Mouse (Mus musculus) limb, embryonic 14.5 days (tissue): Measurements from ENCODE around the gene Cmtm4. TPM values are rescaled to one million over a fixed set of nuclear protein-coding genes. Genes with fewer than 3 reads are reported as not detected.
"Not testable (repeated sequence)": the region's sequence is repeated elsewhere in the genome, so short reads cannot be mapped to it uniquely, and the experiment has no call there.

Experiments used
- ATAC-seq: fragments of 200-750 bp; cut with Nextera tagmentation; 2 replicates; pipeline ENCODE4 v1.8.0; 2017; ENCODE audit warnings: low read depth, moderate number of reproducible peaks, moderate TSS enrichment; ENCODE audit not compliant: low FRiP score
- DNase-seq: peaks from one replicate; pipeline ENCODE4 v3.0.0-alpha.2; 2015; ENCODE audit warnings: low spot score
- H3K27ac ChIP-seq: fragments of 300-500 bp; sonication (generic); replicated peaks from 2 replicates; pipeline ENCODE4 v1.5.1; 2014; ENCODE audit warnings: low read depth, mild to moderate bottlenecking, low read length, moderate library complexity, mixed read lengths
- H3K27me3 ChIP-seq: fragments of 300-500 bp; sonication (generic); 2 replicates; pipeline ENCODE4 v1.6.1; 2014; ENCODE audit warnings: low read length, mixed read lengths; ENCODE audit not compliant: control insufficient read depth, insufficient read depth
- H3K36me3 ChIP-seq: fragments of 300-500 bp; sonication (generic); 2 replicates; pipeline ENCODE4 v1.6.1; 2014; ENCODE audit warnings: mild to moderate bottlenecking, low read length, moderate library complexity, mixed read lengths; ENCODE audit not compliant: control insufficient read depth, insufficient read depth
- H3K4me1 ChIP-seq: fragments of 300-500 bp; sonication (generic); 2 replicates; pipeline ENCODE4 v1.6.1; 2014; ENCODE audit warnings: antibody characterized with exemption, low read length, mixed read lengths; ENCODE audit not compliant: control insufficient read depth, insufficient read depth
- H3K4me2 ChIP-seq: fragments of 300-500 bp; sonication (generic); replicated peaks from 2 replicates; pipeline ENCODE4 v1.6.1; 2014; ENCODE audit warnings: low read depth, mild to moderate bottlenecking, low read length, moderate library complexity; ENCODE audit not compliant: severe bottlenecking
- H3K4me3 ChIP-seq: fragments of 300-500 bp; sonication (generic); replicated peaks from 2 replicates; pipeline ENCODE4 v1.5.1; 2014; ENCODE audit warnings: low read length
- H3K9ac ChIP-seq: fragments of 300-500 bp; sonication (generic); 2 replicates; pipeline ENCODE4 v1.6.1; 2014; ENCODE audit warnings: mild to moderate bottlenecking, low read depth, low read length, moderate library complexity; ENCODE audit not compliant: severe bottlenecking
- H3K9me3 ChIP-seq: fragments of 300-500 bp; sonication (generic); 2 replicates; pipeline ENCODE4 v1.6.1; 2016; ENCODE audit warnings: low read length; ENCODE audit not compliant: control insufficient read depth
- POLR2A ChIP-seq: fragments of 200-500 bp; IDR thresholded peaks from 2 replicates; pipeline ENCODE4 v1.8.0; 2012; ENCODE audit warnings: inconsistent platforms, mild to moderate bottlenecking, moderate library complexity, borderline replicate concordance; ENCODE audit not compliant: insufficient read depth, insufficient read length; ENCODE audit errors: extremely low read depth
- WGBS: fragments of 180-500 bp; shearing (Covaris S2); extraction: QIAGEN DNeasy Blood & Tissue Kit; methylation state at CpG from one replicate; pipeline ENCODE4 v1.1.7; 2014; 5-methylcytosine and 5-hydroxymethylcytosine counted together
- polyA plus RNA-seq, 2 experiments: library from polyadenylated mRNA; depleted of rRNA in 1 of 2; stranded (reverse) in 1 of 2; unstranded in 1 of 2; fragments of >200 nt; fragmentation: Nextera tagmentation in 1 of 2; extraction: Ambion mirVana in 1 of 2; gene quantifications; 2 replicates each; pipeline versions ENCODE4 v1.2.1 to v1.2.3; 2012 to 2014

The Cmtm4 gene
- polyA plus RNA-seq, 2 experiments = 4.1 to 18.9 TPM

DNA sequence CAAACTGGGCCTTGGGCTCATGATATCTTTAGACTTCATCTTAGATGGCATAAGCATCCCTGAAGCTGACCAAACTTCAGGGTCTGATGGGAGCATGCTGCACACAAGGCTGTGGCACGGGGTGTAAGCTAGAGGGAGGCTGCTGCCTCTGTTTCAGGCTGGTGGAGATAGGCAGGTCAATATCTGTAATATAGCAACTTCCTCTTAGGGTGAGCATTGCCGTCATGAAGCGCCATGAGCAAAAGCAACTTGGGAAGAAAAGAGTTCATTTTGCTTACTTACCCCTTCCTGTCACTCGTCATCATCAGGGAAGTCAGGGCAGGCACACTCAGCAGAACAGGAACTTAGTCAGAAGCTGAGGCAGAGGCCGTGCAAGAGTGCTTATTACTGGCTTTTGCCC, 61.8 kb downstream of the Cmtm4 start:
- no peak overlapping the region for H3K4me3 ChIP-seq
- TF ChIP-seq POLR2A = no peak
- no peak overlapping the region for H3K27ac ChIP-seq
- ATAC-seq = no peak
- H3K9me3 ChIP-seq = no peaks in the 10 kb centered on the region
- H3K4me1 ChIP-seq = no peaks in the 10 kb centered on the region
- no peak overlapping the region for H3K4me2 ChIP-seq
- no peak overlapping the region for H3K9ac ChIP-seq
- H3K27me3 ChIP-seq = no peaks in the 10 kb centered on the region
- no peak for DNase-seq
- no peaks in the 10 kb centered on the region for H3K36me3 ChIP-seq
- 66% methylated on average over 5 of the region's 5 CpGs for WGBS

DNA sequence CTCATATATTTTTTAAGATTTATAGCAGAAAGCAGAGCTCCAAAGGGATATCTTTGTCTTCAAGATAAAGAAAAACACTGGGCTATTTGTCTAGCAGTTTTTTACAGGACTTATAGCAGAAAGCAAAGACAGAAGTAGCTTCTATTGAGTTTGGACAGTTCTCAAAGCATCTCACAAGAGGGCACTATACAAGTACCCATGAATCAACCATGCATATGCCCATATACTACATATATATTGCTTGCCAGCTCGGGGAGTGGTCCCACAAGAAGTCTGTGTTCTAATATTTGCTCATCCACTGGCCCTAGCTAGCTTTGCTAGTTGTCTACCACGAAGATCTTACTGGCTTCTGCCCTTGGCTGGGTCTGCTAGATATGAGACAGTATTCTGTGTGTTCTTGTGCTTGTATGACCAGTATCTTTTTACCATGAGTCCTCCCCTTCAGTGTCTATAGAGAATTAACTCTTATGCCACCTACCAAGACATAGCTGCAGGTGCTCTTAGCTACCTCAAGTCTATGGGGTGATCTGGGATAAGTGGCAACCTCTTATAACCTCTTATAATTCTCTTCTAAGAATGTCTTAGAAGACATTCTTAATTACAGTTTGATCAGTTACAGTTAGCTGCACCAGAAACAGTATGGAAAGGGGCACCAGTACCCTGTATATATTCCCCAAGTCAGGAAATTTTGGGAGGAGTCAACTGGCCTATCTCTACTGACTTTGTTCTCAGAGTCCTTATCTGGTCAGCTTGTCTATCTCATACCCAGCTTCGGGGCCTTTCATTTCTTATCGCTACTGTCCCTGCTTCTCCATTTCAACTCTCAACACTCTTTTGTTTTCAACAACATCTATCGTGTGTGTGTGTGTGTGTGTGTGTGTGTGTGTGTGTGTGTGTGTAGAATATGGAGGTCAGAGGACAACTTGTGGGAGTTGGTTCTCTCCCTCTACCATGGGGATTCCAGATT, 62.7 kb downstream of the Cmtm4 start:
- H3K27me3 ChIP-seq = no peaks in the 10 kb centered on the region
- 76% methylated on average over 5 of the region's 5 CpGs for WGBS
- no peak overlapping the region for H3K27ac ChIP-seq
- TF ChIP-seq POLR2A = no peak
- no peaks in the 10 kb centered on the region for H3K36me3 ChIP-seq
- ATAC-seq (no peak), DNase-seq (no peak)
- no peak overlapping the region for H3K4me2 ChIP-seq
- H3K9ac ChIP-seq = no peak overlapping the region
- H3K9me3 ChIP-seq = no peaks in the 10 kb centered on the region
- H3K4me3 ChIP-seq = no peak overlapping the region
- no peaks in the 10 kb centered on the region for H3K4me1 ChIP-seq

DNA sequence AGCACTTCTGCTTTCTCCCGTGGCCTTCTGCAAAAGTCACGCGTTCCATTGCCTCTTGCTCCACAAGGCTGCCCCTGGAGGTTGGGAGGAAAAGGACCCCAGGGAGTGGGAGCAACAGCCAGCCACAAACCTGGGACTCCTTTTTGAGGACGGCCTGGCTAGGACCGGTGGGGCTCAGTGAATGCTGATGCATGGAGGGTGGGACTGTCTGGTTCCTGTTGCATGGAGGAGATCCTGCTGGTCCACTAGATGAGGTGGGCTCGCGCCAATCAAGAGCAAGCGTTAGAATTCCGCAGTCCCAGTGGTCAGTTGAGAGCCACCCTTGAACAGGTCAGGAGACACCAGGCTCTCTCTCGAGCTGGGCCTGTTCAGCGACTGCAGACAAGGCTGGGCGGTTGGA, 73.7 kb downstream of the Cmtm4 start, which contains the start of gene Cmtm2b:
Cmtm2b (plus strand) TSS at position 301 of the 400 bp plus-strand sequence.
- not testable (repeated sequence) for H3K9me3 ChIP-seq, H3K27ac ChIP-seq, H3K36me3 ChIP-seq, H3K9ac ChIP-seq, H3K4me1 ChIP-seq, H3K4me2 ChIP-seq, H3K4me3 ChIP-seq, ATAC-seq, DNase-seq, H3K27me3 ChIP-seq
- WGBS = 83% methylated on average over 10 of the region's 12 CpGs

DNA sequence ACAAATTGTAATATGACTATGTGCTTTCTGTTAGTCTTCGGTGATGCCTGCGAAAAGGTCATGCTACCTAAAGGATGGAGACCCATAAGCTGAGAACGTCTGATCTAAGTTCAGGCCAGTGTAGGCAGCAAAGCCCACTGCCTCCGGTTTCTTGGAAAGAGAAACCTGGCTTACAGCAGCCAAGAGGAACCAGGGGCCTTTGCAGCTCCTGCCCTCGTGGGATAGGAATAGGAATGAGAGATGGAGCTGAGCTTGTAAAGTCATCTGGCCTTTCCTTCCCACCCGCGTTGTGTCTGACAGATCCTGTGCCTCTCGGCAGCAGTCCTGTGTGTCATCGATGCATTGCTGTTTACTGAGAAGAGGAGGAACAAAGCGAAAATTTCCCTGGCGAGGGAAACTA, 74.3 kb downstream of the Cmtm4 start, which contains the start of gene Gm11020:
Gm11020 (plus strand) TSS at position 301 of the 400 bp plus-strand sequence.
- DNase-seq, H3K4me2 ChIP-seq, H3K36me3 ChIP-seq, H3K4me3 ChIP-seq, H3K4me1 ChIP-seq, H3K27ac ChIP-seq, H3K27me3 ChIP-seq, H3K9ac ChIP-seq, H3K9me3 ChIP-seq, ATAC-seq: not testable (repeated sequence)
- WGBS = 82% methylated on average over 7 of the region's 11 CpGs

DNA sequence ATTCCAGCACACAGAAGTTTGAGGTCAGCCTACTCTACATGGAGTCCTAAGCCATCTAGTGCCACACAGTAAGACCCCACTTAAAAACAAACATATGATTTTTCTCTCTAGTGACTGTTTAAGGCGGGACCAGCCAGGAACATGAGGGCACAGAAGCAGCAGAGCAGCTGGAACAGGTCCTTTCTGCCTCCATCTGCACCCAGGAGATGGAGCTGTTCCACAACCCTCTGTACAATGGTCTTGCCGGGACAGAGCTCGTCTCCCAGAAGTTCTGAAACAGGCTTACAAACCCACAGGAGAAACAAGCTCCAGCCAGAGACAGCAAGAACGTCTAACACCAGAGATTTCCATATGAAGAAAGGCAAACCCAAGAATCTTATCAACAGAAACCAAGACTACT, 82.3 kb downstream of the Cmtm4 start:
- H3K4me1 ChIP-seq = no peaks in the 10 kb centered on the region
- TF ChIP-seq POLR2A = no peak

DNA sequence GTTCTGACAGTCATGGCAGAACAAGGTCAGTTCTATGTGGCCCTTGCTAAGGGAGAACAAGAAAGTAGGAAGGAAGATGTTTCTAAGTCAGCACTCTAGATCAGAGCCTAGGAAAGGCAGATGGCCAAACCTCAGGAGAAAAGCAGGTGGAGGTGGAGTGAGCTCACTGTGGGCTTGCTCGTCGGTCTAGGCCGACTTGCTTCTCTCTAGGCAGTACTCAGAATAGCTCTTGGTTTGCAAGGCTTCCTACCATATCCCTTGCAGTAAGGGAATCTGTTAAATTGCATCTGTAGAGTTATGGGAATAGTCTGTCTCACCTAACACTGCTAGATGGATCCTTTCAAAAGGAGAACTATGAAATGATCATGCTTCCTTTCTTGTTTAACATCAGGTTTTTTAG, 83.6 kb downstream of the Cmtm4 start:
- not testable (repeated sequence) for H3K4me3 ChIP-seq, H3K4me2 ChIP-seq, H3K4me1 ChIP-seq, DNase-seq, H3K9ac ChIP-seq, H3K9me3 ChIP-seq, H3K27me3 ChIP-seq, H3K36me3 ChIP-seq, ATAC-seq, H3K27ac ChIP-seq
- WGBS = 91% methylated on average over 3 of the region's 3 CpGs

More for the DNA sequence above, 82.3 kb downstream of the Cmtm4 start:
- no peak overlapping the region for H3K4me3 ChIP-seq
- H3K27ac ChIP-seq = no peak overlapping the region
- H3K27me3 ChIP-seq = no peaks in the 10 kb centered on the region
- H3K36me3 ChIP-seq = no peaks in the 10 kb centered on the region
- no peaks in the 10 kb centered on the region for H3K9me3 ChIP-seq
- no peak overlapping the region for H3K4me2 ChIP-seq
- no peak for ATAC-seq
- WGBS = 69% methylated on average over 4 of the region's 4 CpGs
- H3K9ac ChIP-seq = no peak overlapping the region
- DNase-seq = no peak

DNA sequence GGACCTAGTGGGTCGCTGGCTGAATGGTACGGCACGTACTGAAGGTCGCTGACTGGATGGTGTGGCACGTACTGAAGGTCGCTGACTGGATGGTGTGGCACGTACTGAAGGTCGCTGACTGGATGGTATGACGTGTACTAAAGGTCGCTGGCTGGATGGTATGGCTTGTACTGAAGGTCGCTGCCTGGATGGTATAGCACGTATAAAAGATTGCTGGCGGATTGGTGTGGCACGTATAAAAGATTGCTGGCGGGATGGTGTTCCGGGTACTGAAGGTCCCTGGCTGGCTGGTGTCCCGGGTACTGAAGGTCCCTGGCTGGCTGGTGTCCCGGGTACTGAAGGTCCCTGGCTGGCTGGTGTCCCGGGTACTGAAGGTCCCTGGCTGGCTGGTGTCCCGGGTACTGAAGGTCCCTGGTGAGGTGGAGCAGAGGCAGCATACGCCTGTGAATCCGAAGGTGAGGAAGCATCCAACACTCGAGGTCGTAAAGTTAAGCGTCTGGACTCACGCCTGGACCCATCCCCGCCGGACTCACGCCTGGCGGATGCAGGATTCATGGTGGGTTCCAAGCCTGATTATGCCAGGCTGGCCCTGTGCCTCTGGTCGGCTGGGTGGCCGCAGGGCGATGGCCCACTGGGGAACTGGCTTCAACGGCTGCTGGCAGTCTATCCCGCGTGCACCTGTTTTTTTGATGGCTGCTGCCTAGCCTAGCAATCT, 86.0 kb downstream of the Cmtm4 start, which contains the start of the genes Gm45711 and Cmtm1:
Gm45711 (minus strand) TSS at position 641 of the 715 bp plus-strand sequence.
Cmtm1 (minus strand) TSS at position 705 of the 715 bp plus-strand sequence.
- 84% methylated on average over 31 of the region's 36 CpGs for WGBS
- H3K4me2 ChIP-seq, H3K4me3 ChIP-seq, DNase-seq, H3K27me3 ChIP-seq, H3K4me1 ChIP-seq, H3K9me3 ChIP-seq, H3K27ac ChIP-seq, ATAC-seq, H3K36me3 ChIP-seq, H3K9ac ChIP-seq: not testable (repeated sequence)
